Mouse (Mus musculus) adrenal gland, adult 8-10 months (tissue): ENCODE data around the gene Spata18. TPM values are rescaled to one million over a fixed set of nuclear protein-coding genes. Genes with fewer than 3 reads are reported as not detected.

ENCODE experiments used
- DNase-seq: peaks from one replicate; pipeline ENCODE4 v3.0.0; 2022
- total RNA-seq, 4 experiments: library from RNA; stranded (reverse); gene quantifications; 2 replicates each; pipeline ENCODE4 v1.2.4; 2022

Gene Spata18
- total RNA-seq, 4 experiments from 2014 or later: not detected

DNA sequence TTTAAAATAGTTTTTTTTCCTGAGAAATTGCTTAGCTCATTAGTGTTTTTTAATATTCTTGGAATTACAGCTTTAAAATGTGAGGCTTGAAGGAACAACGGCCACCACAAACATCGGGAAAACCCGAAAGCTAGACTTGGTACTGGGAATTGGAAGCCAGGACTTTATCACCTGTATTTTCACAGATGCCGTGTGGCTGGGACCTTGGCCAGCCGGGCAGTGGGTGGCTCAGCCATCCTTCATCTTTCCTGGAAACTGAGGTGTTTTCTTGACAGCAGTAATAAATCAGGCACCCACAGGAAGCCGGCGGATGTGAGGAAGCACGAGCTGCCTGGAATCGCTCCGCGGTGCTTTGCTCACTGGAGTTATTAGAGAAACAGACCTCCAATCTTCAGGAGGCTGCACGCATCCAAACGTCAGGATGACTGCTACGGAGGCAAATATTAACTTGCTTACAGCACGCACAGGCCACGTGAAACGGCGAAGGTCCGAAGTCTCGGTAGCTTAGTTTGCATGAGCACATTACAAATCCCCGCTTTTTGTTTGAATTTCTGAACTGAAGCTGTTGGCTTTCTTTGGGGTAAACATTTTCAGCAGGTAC is 70.6 kb downstream of the Spata18 start:
- no peak for DNase-seq

GRCm38 (mm10) chr5:73725981-73726380 is 74.8 kb downstream of the Spata18 start:
- DNase-seq: no peak

DNA sequence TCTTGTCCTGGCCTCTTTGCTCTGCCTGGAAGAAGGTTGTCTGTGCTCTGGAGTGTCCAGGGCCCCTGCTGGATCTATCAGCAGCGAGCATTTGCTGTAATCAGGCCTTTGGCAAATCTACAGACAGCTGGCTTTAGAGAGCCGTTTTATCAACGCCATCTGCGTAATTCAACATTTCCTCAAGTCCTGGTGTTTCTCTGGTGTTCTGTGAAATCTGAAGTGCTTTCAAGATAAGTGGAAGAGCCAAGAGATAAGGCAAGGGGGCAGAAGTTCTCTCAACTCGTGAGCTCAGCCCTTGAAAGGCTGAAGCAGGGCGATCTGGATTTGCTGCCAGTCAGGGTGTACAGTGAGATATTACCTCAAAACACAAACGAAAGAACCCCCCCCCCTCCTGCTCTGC is 77.5 kb downstream of the Spata18 start:
- DNase-seq: no peak

Other genes with a start within 250 kb of the Spata18 start
- gene Cwh43, start 245.3 kb upstream of the Spata18 start, total RNA-seq: not detected
- gene Dcun1d4, start 170.4 kb upstream of the Spata18 start, total RNA-seq: 10 to 100 TPM; 35.7 to 57.0 (median 46.4) TPM
- gene Lrrc66, start 18.9 kb upstream of the Spata18 start, total RNA-seq: not detected
- 10 to 100 TPM; 23.3 to 30.5 (median 24.9) TPM for gene Sgcb, start 3.6 kb upstream of the Spata18 start, total RNA-seq